Mouse (Mus musculus) MEL (cell line): ENCODE measurements at regions not wholly inside any gene's neighbourhood (a gene's known extent, or its start where the extent isn't known, plus 50 kb on each side); places are given as distances from the start of the nearest gene placed in this dataset.

Experiments
- DNase-seq: peaks from one replicate; pipeline ENCODE4 v3.0.0; 2011; ENCODE audit warnings: low read depth, low spot score
- H3K27ac ChIP-seq: 2 replicates; pipeline ENCODE4 v1.5.1; 2012; ENCODE audit warnings: low read depth, mild to moderate bottlenecking, control low read depth, low read length, moderate library complexity; ENCODE audit not compliant: control insufficient read depth
- H3K27me3 ChIP-seq, 2 experiments: fragments of 150-350 bp in 1 of 2; sonication (generic) in 1 of 2; 2 replicates each; pipeline ENCODE4 v1.6.1; 2012; ENCODE audit warnings: low read length in 2 of 2, mild to moderate bottlenecking in 2 of 2, improper control_type of control experiment in 1 of 2, moderate library complexity in 1 of 2; ENCODE audit not compliant: insufficient read depth in 2 of 2, control insufficient read depth in 1 of 2
- H3K36me3 ChIP-seq, 2 experiments: 2 replicates each; pipeline ENCODE4 v1.6.1; 2012 to 2014; ENCODE audit warnings: low read length in 2 of 2, improper control_type of control experiment in 1 of 2, inconsistent platforms in 1 of 2, mild to moderate bottlenecking in 1 of 2; ENCODE audit not compliant: insufficient read depth in 2 of 2, control insufficient read depth in 1 of 2
- H3K4me1 ChIP-seq, 2 experiments: fragments of 150-350 bp in 1 of 2; sonication (generic) in 1 of 2; 2 replicates each; pipeline ENCODE4 v1.6.1; 2012; ENCODE audit warnings: low read length in 2 of 2, improper control_type of control experiment in 1 of 2, mild to moderate bottlenecking in 1 of 2; ENCODE audit not compliant: insufficient read depth in 2 of 2, control insufficient read depth in 1 of 2
- H3K4me3 ChIP-seq, 2 experiments: fragments of 150-350 bp in 1 of 2; sonication (generic) in 1 of 2; 2 replicates each; pipeline ENCODE4 v1.5.1; 2012; ENCODE audit warnings: low read depth in 2 of 2, low read length in 2 of 2, mild to moderate bottlenecking in 2 of 2, moderate library complexity in 2 of 2, control low read depth in 1 of 2, improper control_type of control experiment in 1 of 2; ENCODE audit not compliant: control insufficient read depth in 1 of 2, insufficient read depth in 1 of 2
- H3K79me2 ChIP-seq: 2 replicates; pipeline ENCODE4 v1.6.1; 2012; ENCODE audit warnings: mild to moderate bottlenecking, low read length, moderate library complexity; ENCODE audit not compliant: control insufficient read depth, poor library complexity, insufficient read depth
- H3K9ac ChIP-seq: 2 replicates; pipeline ENCODE4 v1.6.1; 2012; ENCODE audit warnings: low read depth, mild to moderate bottlenecking, control low read depth, low read length, moderate library complexity; ENCODE audit not compliant: control insufficient read depth, poor library complexity, severe bottlenecking
- H3K9me3 ChIP-seq: fragments of 150-350 bp; sonication (generic); replicated peaks from 2 replicates; pipeline ENCODE4 v1.6.1; 2012; ENCODE audit warnings: mild to moderate bottlenecking, low read length, improper control_type of control experiment, moderate library complexity; ENCODE audit not compliant: insufficient read depth
- BHLHE40 ChIP-seq: IDR thresholded peaks from 2 replicates; pipeline ENCODE4 v1.6.1; 2012; ENCODE audit warnings: low read depth, mild to moderate bottlenecking, inconsistent platforms, low read length, improper control_type of control experiment, borderline replicate concordance
- CHD1 ChIP-seq: IDR thresholded peaks from 2 replicates; pipeline ENCODE4 v1.6.1; 2012; ENCODE audit warnings: low read depth, mild to moderate bottlenecking, inconsistent platforms, low read length, improper control_type of control experiment
- CHD2 ChIP-seq: IDR thresholded peaks from 2 replicates; pipeline ENCODE4 v1.6.1; 2011; ENCODE audit warnings: low read length, improper control_type of control experiment
- CTCF ChIP-seq, 3 experiments: IDR thresholded peaks in 2 of 3; conservative IDR thresholded peaks in 1 of 3; 2 replicates each; pipeline ENCODE4 v1.5.1; 2011 to 2012; ENCODE audit warnings: low read length in 3 of 3, low read depth in 2 of 3, mild to moderate bottlenecking in 2 of 3, improper control_type of control experiment in 1 of 3, inconsistent platforms in 1 of 3, mixed read lengths in 1 of 3, moderate library complexity in 1 of 3; ENCODE audit not compliant: control insufficient read depth in 1 of 3, insufficient read depth in 1 of 3, poor library complexity in 1 of 3, severe bottlenecking in 1 of 3
- E2F4 ChIP-seq: IDR thresholded peaks from 2 replicates; pipeline ENCODE4 v1.6.1; 2011; ENCODE audit warnings: low read depth, low read length, improper control_type of control experiment, borderline replicate concordance
- ELF1 ChIP-seq: IDR thresholded peaks from 2 replicates; pipeline ENCODE4 v1.6.1; 2014; ENCODE audit warnings: low read depth, mild to moderate bottlenecking, inconsistent platforms, low read length, improper control_type of control experiment, moderate library complexity
- EP300 ChIP-seq, 2 experiments: IDR thresholded peaks; 2 replicates each; pipeline ENCODE4 v1.6.1; 2011; ENCODE audit warnings: improper control_type of control experiment in 2 of 2, low read length in 2 of 2, low read depth in 1 of 2, mild to moderate bottlenecking in 1 of 2
- ETS1 ChIP-seq: IDR thresholded peaks from 2 replicates; pipeline ENCODE4 v1.6.1; 2012; ENCODE audit warnings: low read depth, mild to moderate bottlenecking, inconsistent platforms, low read length, improper control_type of control experiment, moderate library complexity
- GABPA ChIP-seq: IDR thresholded peaks from 2 replicates; pipeline ENCODE4 v1.6.1; 2012; ENCODE audit warnings: low read depth, mild to moderate bottlenecking, inconsistent platforms, low read length, improper control_type of control experiment, moderate library complexity
- GATA1 ChIP-seq: IDR thresholded peaks from 2 replicates; pipeline ENCODE4 v1.6.1; 2011; ENCODE audit warnings: low read depth, low read length, improper control_type of control experiment
- HCFC1 ChIP-seq: IDR thresholded peaks from 2 replicates; pipeline ENCODE4 v1.6.1; 2012; ENCODE audit warnings: low read depth, mild to moderate bottlenecking, inconsistent platforms, low read length, improper control_type of control experiment, moderate library complexity
- JUND ChIP-seq: IDR thresholded peaks from 2 replicates; pipeline ENCODE4 v1.6.1; 2011; ENCODE audit warnings: low read depth, mild to moderate bottlenecking, improper control_type of control experiment, low read length
- KAT2A ChIP-seq: conservative IDR thresholded peaks from 2 replicates; pipeline ENCODE4 v1.6.1; 2012; ENCODE audit warnings: low read depth, low read length, improper control_type of control experiment, inconsistent platforms
- MAFK ChIP-seq: IDR thresholded peaks from 2 replicates; pipeline ENCODE4 v1.6.1; 2011; ENCODE audit warnings: low read depth, mild to moderate bottlenecking, low read length, improper control_type of control experiment, borderline replicate concordance
- MAX ChIP-seq: IDR thresholded peaks from 2 replicates; pipeline ENCODE4 v1.6.1; 2011; ENCODE audit warnings: low read length, improper control_type of control experiment
- MAZ ChIP-seq: IDR thresholded peaks from 2 replicates; pipeline ENCODE4 v1.6.1; 2012; ENCODE audit warnings: low read depth, mild to moderate bottlenecking, inconsistent platforms, low read length, improper control_type of control experiment
- MEF2A ChIP-seq: IDR thresholded peaks from 2 replicates; pipeline ENCODE4 v1.6.1; 2014; ENCODE audit warnings: low read depth, mild to moderate bottlenecking, inconsistent platforms, low read length, improper control_type of control experiment; ENCODE audit not compliant: poor library complexity, insufficient replicate concordance, severe bottlenecking; ENCODE audit errors: extremely low read depth
- MXI1 ChIP-seq: IDR thresholded peaks from 2 replicates; pipeline ENCODE4 v1.6.1; 2011; ENCODE audit warnings: mild to moderate bottlenecking, low read depth, low read length, improper control_type of control experiment
- MYB ChIP-seq: IDR thresholded peaks from 2 replicates; pipeline ENCODE4 v1.6.1; 2011; ENCODE audit warnings: mild to moderate bottlenecking, low read depth, low read length, improper control_type of control experiment
- MYC ChIP-seq: IDR thresholded peaks from 2 replicates; pipeline ENCODE4 v1.6.1; 2011; ENCODE audit warnings: low read depth, mild to moderate bottlenecking, low read length, improper control_type of control experiment, moderate library complexity
- NELFE ChIP-seq: IDR thresholded peaks from 2 replicates; pipeline ENCODE4 v1.6.1; 2011; ENCODE audit warnings: low read depth, low read length, improper control_type of control experiment
- NRF1 ChIP-seq: IDR thresholded peaks from 2 replicates; pipeline ENCODE4 v1.6.1; 2014; ENCODE audit warnings: low read depth, mild to moderate bottlenecking, inconsistent platforms, low read length, improper control_type of control experiment, moderate library complexity; ENCODE audit not compliant: poor library complexity, insufficient read depth, severe bottlenecking
- POLR2A ChIP-seq, 2 experiments: IDR thresholded peaks; 2 replicates each; pipeline ENCODE4 v1.6.1; 2011 to 2012; ENCODE audit warnings: low read length in 2 of 2, mild to moderate bottlenecking in 2 of 2, control low read depth in 1 of 2, improper control_type of control experiment in 1 of 2, low read depth in 1 of 2, moderate library complexity in 1 of 2; ENCODE audit not compliant: control insufficient read depth in 1 of 2, insufficient read depth in 1 of 2, poor library complexity in 1 of 2
- POLR2AphosphoS2 ChIP-seq: IDR thresholded peaks from 2 replicates; pipeline ENCODE4 v1.6.1; 2011; ENCODE audit warnings: low read length, improper control_type of control experiment
- POLR2AphosphoS5 ChIP-seq: IDR thresholded peaks from 2 replicates; pipeline ENCODE4 v1.6.1; 2012; ENCODE audit warnings: low read depth, borderline replicate concordance, mild to moderate bottlenecking, inconsistent platforms, low read length, moderate library complexity, mixed read lengths
- RAD21 ChIP-seq: IDR thresholded peaks from 2 replicates; pipeline ENCODE4 v1.6.1; 2011; ENCODE audit warnings: mild to moderate bottlenecking, low read depth, low read length, improper control_type of control experiment
- SIN3A ChIP-seq: IDR thresholded peaks from 2 replicates; pipeline ENCODE4 v1.6.1; 2012; ENCODE audit warnings: low read length, improper control_type of control experiment, inconsistent platforms
- TAL1 ChIP-seq: IDR thresholded peaks from 2 replicates; pipeline ENCODE4 v1.6.1; 2012; ENCODE audit warnings: mild to moderate bottlenecking, inconsistent platforms, low read length, moderate library complexity, mixed read lengths
- TBP ChIP-seq: IDR thresholded peaks from 2 replicates; pipeline ENCODE4 v1.8.0; 2011; ENCODE audit warnings: low read depth, low read length, improper control_type of control experiment
- TCF12 ChIP-seq: IDR thresholded peaks from 2 replicates; pipeline ENCODE4 v1.6.1; 2014; ENCODE audit warnings: low read depth, mild to moderate bottlenecking, inconsistent platforms, low read length, improper control_type of control experiment, moderate library complexity
- UBTF ChIP-seq: IDR thresholded peaks from 2 replicates; pipeline ENCODE4 v1.6.1; 2012; ENCODE audit warnings: low read depth, mild to moderate bottlenecking, inconsistent platforms, low read length, improper control_type of control experiment, moderate library complexity, borderline replicate concordance; ENCODE audit not compliant: insufficient read depth
- USF1 ChIP-seq: IDR thresholded peaks from 2 replicates; pipeline ENCODE4 v1.6.1; 2014; ENCODE audit warnings: low read depth, mild to moderate bottlenecking, inconsistent platforms, low read length, improper control_type of control experiment, moderate library complexity
- USF2 ChIP-seq, 2 experiments: IDR thresholded peaks; 2 replicates each; pipeline ENCODE4 v1.6.1; 2011 to 2012; ENCODE audit warnings: improper control_type of control experiment in 2 of 2, low read length in 2 of 2, borderline replicate concordance in 1 of 2, inconsistent platforms in 1 of 2, low read depth in 1 of 2, mild to moderate bottlenecking in 1 of 2; ENCODE audit not compliant: insufficient read depth in 1 of 2
- ZC3H11A ChIP-seq: IDR thresholded peaks from 2 replicates; pipeline ENCODE4 v1.6.1; 2012; ENCODE audit warnings: low read depth, mild to moderate bottlenecking, inconsistent platforms, low read length, improper control_type of control experiment
- ZMIZ1 ChIP-seq: IDR thresholded peaks from 2 replicates; pipeline ENCODE4 v1.6.1; 2012; ENCODE audit warnings: low read depth, mild to moderate bottlenecking, inconsistent platforms, low read length, improper control_type of control experiment, moderate library complexity
- ZNF384 ChIP-seq: IDR thresholded peaks from 2 replicates; pipeline ENCODE4 v1.6.1; 2012; ENCODE audit warnings: low read depth, mild to moderate bottlenecking, inconsistent platforms, low read length, improper control_type of control experiment

DNA sequence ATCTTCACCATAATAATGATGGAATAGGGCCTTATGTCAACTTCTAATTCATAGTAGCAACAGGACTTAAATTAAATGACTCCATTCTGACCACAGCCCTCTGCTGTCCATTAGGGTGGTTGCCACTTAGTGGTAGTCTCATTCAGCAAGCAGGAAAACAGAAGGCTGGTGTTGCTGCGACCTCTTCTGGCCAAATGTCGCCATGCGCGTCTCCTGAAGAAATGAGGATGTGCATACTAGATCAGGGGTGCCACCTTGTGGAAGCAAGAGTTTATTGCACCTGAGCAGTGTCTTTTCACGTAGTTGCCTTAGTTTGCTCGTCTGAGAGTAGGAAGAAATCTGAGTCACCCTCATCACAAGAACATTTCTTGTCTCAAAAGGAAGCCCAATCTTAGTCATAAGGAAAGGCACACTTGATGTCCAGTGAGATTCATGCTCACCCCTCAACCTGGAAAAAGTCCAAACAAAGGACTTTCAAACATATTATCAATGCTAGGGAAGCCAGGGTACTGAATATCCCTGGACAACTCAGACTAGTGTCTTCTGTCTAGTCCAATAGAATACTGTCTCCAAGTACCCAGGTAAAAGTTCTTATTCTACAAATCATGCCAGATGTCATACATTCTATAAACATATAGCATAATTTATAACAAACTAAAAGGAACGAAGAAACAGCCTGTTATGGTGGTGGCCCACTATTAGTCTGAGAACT lies 147.0 kb upstream of the Ppp6c start:
- H3K36me3 ChIP-seq: peaks cover 0 to 3% of the 10 kb centered on the region in 2 experiments; a peak in 1 of 4 replicates
- H3K9me3 ChIP-seq: no peaks in the 10 kb centered on the region
- H3K4me3 ChIP-seq: no peak overlapping the region
- no peaks in the 10 kb centered on the region for H3K79me2 ChIP-seq
- no peaks in the 10 kb centered on the region for H3K27me3 ChIP-seq
- no peak overlapping the region for H3K27ac ChIP-seq
- peak; percentile 94 for DNase-seq
- no peak overlapping the region for H3K9ac ChIP-seq
- peaks cover 0 to 3% of the 10 kb centered on the region in 2 experiments; a peak in 2 of 4 replicates for H3K4me1 ChIP-seq
- TF ChIP-seq ZMIZ1 (no peak), USF2 (IDR thresholded peaks at IDR 0.05; ENCODE audit: borderline replicate concordance in 1 of 2, insufficient read depth in 1 of 2, low read depth in 1 of 2, low read length in 2 of 2) (no peak), NRF1 (0 out of 2 replicates have a peak, but pooled peaks have one; percentile 18), CHD1 (no peak), KAT2A (no peak), RAD21 (peak; percentile 100), ZNF384 (0 out of 2 replicates have a peak, but pooled peaks have one; percentile 22), NELFE (no peak), ELF1 (peak; percentile 46; the same call in 1 of the 2 replicates), TAL1 (no peak), MAX (peak; percentile 43; the same call in 1 of the 2 replicates), SIN3A (peak; percentile 78; the same call in 1 of the 2 replicates), POLR2A (IDR thresholded peaks at IDR 0.05; ENCODE audit: control insufficient read depth in 1 of 2, insufficient read depth in 1 of 2, low read depth in 1 of 2, low read length in 2 of 2, poor library complexity in 1 of 2) (no peak), ZC3H11A (peak; percentile 99), MXI1 (peak; percentile 40; the same call in 1 of the 2 replicates), TCF12 (no peak), MAZ (no peak), CHD2 (no peak), POLR2AphosphoS2 (no peak), BHLHE40 (peak; percentile 61), MAFK (no peak), MYB (no peak), POLR2AphosphoS5 (no peak), E2F4 (no peak), TBP (no peak), CTCF (IDR thresholded peaks at IDR 0.05 in 2 of 3, conservative IDR thresholded peaks at IDR 0.05 in 1 of 3; ENCODE audit: control insufficient read depth in 1 of 3, insufficient read depth in 1 of 3, low read depth in 2 of 3, low read length in 3 of 3, poor library complexity in 1 of 3, severe bottlenecking in 1 of 3) (peak in 2 of 3 experiments; percentile 98), ETS1 (no peak), UBTF (no peak), EP300 (IDR thresholded peaks at IDR 0.05; ENCODE audit: low read depth in 1 of 2, low read length in 2 of 2) (peak in 1 of 2 experiments; percentile 22; a peak in 1 of 4 replicates), HCFC1 (peak; percentile 64), USF1 (no peak), MYC (peak; percentile 66; the same call in 1 of the 2 replicates), GABPA (no peak), JUND (peak; percentile 82; the same call in 1 of the 2 replicates), MEF2A (no peak), GATA1 (no peak)
